Mouse (Mus musculus): ENCODE measurements around the gene Myh6.
"Not testable (repeated sequence)": the region's sequence is repeated elsewhere in the genome, so short reads cannot be mapped to it uniquely, and the experiment has no call there.

DNA sequence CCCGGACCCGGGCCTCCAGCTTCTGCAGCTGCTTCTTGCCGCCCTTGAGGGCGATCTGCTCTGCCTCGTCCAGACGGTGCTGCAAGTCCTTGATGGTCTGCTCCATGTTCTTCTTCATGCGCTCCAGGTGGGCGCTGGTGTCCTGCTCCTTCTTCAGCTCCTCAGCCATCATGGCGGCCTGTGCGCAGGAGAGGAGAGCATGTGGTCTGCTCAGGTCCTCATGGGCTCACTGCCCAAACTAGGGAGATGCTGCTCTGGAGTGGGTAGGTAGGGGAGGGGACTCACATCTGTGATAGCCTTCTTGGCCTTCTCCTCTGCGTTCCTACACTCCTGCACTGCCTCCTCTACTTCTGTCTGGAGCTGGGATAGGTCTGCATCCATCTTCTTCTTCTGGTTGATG is 6.1 kb upstream of the Myh6 start:
- not testable (repeated sequence) for TF ChIP-seq POLR2A, CTCF (IDR thresholded peaks at IDR 0.05; ENCODE audit: insufficient read depth, low read depth, low read length)
